Mouse (Mus musculus) layer of hippocampus, postnatal 25 days (tissue): ENCODE data around the gene Kdm4d. TPM values are rescaled to one million over a fixed set of nuclear protein-coding genes. Genes with fewer than 3 reads are reported as not detected.
"Not testable (repeated sequence)": the region's sequence is repeated elsewhere in the genome, so short reads cannot be mapped to it uniquely, and the experiment has no call there.

Experiments used
- DNase-seq, 2 experiments: peaks; one replicate each; pipeline ENCODE4 v3.0.0; 2022; ENCODE audit warnings: mixed read lengths in 2 of 2, low spot score in 1 of 2; ENCODE audit errors: extremely low spot score in 1 of 2
- total RNA-seq, 2 experiments: library from RNA; stranded (reverse); gene quantifications; 2 replicates each; pipeline ENCODE4 v1.2.3; 2021

The Kdm4d gene
- total RNA-seq = 1 to 10 TPM; 1.2 to 1.8 TPM

GRCm38 (mm10) chr9:14500023-14500915, at the start of gene Kdm4d, which contains the start of gene Cwc15:
Kdm4d (minus strand) TSS chr9:14500482.
Cwc15 (plus strand) TSS chr9:14500617.
- peak; percentile 78 to 83 for DNase-seq

- DNase-seq = no peak
These were observed 48.1 kb upstream of the Kdm4d start for GRCm38 (mm10) chr9:14548366-14548761.

GRCm38 (mm10) chr9:14547584-14548365, 47.5 kb upstream of the Kdm4d start:
- no peak for DNase-seq

- DNase-seq = no peak
These were observed 43.9 kb upstream of the Kdm4d start for GRCm38 (mm10) chr9:14544034-14544757.

GRCm38 (mm10) chr9:14534833-14535456, 34.7 kb upstream of the Kdm4d start:
- DNase-seq = no peak

DNA sequence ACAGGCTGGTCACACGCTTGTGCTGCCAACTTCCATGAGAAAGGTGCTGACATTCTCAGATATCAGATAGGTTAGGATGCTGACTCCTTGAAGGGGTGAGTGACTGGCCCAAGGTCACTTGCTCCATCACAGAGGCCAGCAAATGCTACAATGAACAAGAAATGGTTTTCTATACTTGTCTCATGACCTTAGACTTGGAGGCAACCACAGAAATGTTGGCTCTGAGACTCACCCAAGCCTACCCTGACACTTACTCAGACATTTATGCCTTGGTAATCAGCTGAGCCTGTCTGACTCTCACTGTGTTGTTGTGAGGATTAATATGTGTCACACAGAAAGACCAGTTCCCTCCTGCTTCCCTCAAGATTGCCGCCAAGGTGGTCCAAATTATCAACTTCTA, 33.4 kb upstream of the Kdm4d start:
- no peak for DNase-seq

DNA sequence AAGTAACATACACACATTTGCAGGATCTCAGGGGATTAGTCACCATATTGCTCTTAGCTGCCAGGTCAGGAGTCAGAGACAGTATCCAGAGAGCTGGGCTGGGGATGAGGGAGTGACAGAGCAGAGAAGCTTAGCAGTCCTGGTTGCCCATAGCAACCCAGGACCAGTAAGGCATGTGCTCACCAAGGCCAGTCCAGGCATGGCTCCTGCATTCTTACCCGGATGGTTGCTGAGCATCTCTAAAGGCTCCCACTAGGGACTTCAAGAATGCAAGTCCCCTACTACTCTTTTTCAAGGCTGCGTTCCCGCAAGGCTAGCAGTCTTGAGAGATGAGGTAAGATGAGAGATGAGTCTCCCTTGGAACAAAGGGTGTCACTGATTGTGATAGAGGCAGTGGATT, 32.0 kb upstream of the Kdm4d start:
- no peak for DNase-seq

DNA sequence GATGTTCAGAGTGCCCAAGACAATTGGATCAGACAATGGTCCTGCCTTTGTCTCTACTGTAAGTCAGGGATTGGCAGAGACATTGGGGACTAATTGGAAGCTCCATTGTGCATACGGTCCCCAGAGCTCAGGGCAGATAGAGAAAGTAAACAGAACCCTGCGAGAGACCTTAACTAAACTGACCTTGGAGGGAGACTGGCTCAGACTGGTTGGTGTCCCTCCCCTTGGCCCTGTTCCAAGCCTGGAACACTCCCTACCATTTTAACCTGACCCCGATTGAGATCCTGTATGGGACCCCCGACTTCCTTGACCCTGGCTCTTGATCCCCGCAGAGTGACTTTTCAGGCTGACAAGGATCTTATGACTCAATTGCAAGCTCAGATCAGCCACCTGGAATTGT, 29.7 kb upstream of the Kdm4d start:
- no peak for DNase-seq

- peak; percentile 61 to 77 for DNase-seq
These were observed 23.2 kb upstream of the Kdm4d start for GRCm38 (mm10) chr9:14523408-14524043.

DNA sequence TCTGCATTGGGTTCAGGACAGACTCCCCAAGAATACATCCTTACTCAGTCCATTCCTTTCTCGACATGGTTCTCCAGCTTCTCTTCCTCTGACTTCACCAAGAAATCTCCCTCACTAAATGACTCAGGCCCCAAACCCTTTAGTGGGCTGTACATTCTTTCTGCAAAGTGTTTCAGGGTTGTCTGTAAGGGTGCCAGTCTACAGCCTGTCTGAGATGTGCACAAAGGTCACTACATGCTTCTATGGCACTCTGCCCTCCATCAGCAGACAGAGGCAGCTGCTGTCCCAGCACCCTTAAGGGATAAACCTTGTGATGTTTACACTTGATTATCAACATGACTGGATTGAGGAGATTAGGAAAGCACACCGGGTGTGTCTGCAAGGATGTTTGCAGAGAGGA, 21.4 kb upstream of the Kdm4d start:
- DNase-seq = no peak

GRCm38 (mm10) chr9:14520971-14521670, 20.8 kb upstream of the Kdm4d start:
- DNase-seq = no peak

GRCm38 (mm10) chr9:14518105-14518504, 17.8 kb upstream of the Kdm4d start:
- no peak for DNase-seq

DNA sequence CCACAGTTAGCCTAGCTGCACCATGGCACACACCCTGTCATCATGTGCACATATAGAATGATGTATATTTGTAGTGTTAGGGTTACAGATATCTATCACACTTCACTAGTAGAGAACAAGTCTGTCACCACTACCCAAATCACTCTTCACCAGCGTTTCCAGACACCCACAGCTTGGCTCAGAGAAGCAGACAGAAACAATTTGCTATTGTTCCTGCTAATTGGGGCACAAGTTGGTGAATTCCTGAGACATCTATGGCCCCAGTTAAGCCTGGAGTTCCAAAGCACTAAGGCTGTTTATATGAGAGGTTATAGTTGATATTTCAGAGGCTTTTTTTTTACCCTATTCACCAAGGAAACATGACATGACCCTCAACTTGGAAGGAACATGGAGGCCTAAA, 17.0 kb upstream of the Kdm4d start:
- no peak for DNase-seq

DNA sequence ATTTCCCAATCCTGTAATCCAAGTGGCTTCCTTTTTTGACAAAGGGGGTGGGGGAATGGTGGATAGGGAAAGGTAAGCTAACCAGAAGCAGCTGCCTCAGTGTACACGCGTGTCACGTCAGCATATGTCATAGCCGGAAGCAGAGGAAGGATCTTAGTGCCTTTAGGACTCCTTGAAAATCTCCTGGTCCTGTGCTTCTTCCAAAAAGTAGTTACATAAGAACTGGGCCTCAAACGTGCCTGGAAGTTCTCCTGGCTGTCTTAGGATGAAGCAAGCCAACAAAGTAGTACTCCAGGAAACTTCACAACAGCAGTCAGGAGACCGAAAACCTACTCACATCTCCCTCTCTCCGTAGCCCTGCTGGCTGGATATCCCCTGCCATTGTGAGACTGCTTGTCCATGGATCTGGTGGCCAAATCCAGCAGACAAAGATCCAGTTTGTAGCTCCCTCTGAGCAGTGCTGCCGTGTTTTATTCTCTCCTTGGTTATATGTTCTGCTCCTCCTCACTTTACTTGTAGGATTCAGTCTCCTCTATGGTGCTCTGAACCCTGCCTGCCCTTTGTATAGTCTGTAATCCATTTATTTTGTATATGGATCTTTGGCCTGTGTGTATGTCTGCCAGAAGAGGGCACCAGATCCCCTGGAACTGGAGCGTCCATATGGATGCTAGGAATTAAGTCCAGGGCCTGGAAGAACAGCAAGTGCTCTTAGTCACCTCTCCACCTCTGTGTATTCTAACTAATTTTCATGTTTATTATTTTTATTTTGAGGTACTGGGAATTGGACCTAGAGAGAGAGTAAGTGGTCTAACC, 12.6 kb upstream of the Kdm4d start:
- DNase-seq = peak; percentile 17 to 46

- DNase-seq = no peak
These were observed 688 bp upstream of the Kdm4d start for GRCm38 (mm10) chr9:14500916-14501424.

- DNase-seq = no peak
These were observed 1.2 kb downstream of the Kdm4d start for GRCm38 (mm10) chr9:14498896-14499705.

GRCm38 (mm10) chr9:14463668-14464067, 36.6 kb downstream of the Kdm4d start:
- DNase-seq = not testable (repeated sequence)
